Mouse (Mus musculus) layer of hippocampus, adult 18-20 months (tissue): ENCODE data around the gene Chrne. TPM values are rescaled to one million over a fixed set of nuclear protein-coding genes. Genes with fewer than 3 reads are reported as not detected.

Experiments used
- DNase-seq, 2 experiments: peaks; one replicate each; pipeline ENCODE4 v3.0.0; 2022; ENCODE audit warnings: low spot score in 2 of 2
- long read RNA-seq: library from polyadenylated mRNA; stranded (forward); transcript quantifications from one replicate; pipeline ENCODE4 v2.0.0, GENCODE M21; 2021
- total RNA-seq, 2 experiments: library from RNA; stranded (reverse); gene quantifications; 2 replicates each; pipeline ENCODE4 v1.2.3; 2021

Gene Chrne
- total RNA-seq = not detected
- long read RNA-seq, partial matches to known transcripts = 0 of 1 reads
- long read RNA-seq, other reads (novel, unspliced or antisense) = 0 of 1 reads

DNA sequence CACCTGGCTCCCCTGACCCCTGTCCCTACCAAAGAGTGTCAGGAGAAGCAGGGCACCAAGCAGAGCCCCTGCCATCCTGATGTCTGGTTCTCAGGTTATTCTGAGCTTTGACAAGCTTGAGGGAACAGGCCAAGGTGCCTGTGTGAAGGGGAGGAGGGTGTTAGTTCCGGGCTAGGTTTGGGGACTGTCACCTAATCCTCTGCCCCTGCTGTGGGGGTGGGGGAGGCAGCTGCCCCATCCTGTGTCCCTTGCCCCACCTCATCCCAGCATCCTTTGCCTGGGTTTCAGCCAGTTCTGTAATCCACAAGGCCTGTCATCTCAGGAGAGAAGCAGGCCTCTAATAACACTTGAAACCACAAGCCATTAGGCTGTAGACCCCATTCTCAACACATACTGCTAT is at the start of gene Chrne:
Gene Chrne (minus strand): TSS at position 116 of the 400 bp plus-strand sequence.
- DNase-seq = no peak

DNA sequence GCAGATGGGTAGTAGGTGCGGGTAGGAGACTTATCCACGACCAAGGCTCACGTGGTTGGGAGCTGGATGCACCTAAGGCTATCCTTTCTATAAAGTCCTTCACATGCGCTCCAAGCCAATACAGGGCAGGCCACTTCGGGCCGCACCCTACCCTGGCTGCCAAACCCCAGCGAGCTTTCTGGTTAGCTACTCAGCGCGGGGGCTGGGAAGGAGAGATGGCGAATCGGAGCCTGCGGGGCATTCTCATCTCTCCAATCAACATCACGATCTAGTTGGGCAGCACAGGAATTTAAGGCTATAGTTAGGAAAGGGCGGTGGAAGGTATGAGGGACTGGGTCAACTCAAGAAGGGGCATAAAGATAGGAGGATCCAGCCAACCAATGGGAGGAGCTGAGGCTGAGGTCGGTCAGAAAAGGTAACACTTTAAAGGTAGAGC is 49.3 kb upstream of the Chrne start:
- no peak for DNase-seq

DNA sequence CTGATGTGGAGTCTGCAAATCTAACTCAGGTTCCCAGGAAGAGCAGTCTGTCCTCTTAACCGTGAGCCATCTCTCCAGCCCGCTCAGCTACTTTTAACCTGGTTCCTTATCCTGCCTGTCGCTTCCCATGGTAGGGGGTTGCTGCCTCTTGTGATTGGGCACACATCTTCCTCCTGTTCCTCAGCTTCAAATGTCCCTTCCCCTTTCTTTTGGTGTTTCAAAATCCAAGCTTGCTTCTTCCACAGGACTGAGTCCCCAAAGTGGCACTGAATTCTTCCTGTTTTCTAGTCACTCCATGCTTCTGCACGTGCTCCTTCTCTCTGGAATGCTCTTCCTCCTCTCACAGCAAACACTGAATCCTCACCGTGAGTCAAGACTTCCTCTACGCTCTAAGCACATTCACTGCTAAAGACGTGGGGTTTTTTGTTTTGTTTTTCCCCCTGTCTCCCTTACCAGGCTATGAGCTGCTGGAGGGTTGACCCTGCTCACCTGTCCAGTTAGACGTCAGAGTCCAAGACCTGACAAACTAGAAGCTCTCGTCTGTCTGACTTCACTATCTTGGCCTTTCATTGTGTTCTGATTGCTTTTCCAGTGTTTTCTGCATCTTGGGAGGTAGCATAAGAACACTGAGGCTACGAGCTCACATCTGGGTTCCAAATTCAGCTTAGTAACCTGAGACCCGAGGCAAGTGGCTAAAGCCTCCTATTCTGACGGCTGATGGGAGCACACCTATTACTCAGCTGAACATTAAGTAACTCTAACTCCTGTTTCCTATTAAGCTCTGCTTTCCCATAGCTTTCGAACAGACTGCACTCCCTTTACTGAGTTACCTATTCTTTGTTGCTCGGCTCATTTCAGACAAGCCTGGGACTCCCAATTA is 48.5 kb upstream of the Chrne start:
- DNase-seq = no peak

DNA sequence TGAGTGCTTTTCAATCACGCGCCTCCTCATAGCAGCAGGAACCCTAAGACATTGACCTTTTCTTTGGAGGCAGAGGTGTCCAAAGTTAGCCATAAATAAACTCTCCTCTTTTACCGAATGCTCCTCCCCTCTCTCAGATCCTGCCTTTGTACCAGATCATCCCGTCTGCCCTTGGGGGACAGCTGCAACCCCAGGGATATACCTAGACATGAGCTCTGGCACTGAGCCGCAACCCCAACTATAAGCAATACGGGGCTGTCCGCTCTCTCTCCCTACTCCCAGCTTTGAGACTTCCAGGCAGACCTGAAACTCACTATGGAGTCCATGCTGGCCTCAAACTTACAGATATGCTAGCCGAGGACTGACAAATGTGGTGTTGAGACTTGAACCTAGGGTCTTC is 47.7 kb upstream of the Chrne start:
- no peak for DNase-seq

DNA sequence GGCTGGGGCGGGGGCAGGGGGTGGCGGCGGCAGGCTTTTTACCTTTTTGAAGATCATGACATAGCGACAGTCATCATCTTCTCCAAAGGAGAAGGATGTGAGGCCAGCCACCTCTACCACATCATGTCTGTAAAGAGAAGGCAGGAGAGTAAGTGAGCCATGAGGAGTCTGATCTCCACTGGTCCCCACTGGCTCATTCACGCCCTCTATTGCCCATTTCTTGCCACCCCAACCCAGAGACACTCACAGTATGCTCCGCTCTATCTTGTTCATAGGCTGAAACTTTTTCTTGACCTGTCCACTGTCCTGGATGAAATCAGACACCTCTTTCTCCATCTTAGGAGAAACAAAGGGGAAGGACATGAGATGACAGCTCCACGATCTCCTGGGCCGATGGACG is 45.7 kb upstream of the Chrne start:
- no peak for DNase-seq

DNA sequence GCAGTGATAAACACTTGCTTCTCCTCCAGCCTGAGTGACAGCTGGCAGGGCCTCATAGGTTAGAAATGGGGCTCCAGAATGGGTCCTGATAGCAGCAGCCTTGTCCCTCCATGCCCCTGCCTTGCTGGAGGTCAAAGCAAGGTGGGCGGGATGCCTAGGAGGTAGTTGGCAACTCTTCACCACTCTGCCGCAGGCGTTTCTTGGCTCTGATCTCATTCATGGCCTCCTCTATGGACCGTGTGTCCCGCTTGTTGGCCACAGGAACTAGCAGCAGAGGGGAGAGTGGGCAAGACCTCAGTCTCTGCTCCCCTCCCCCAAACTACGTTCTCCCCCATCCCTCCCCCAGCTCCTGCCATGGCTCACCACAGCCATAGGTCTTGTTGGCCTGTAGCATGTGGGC is 44.9 kb upstream of the Chrne start:
- DNase-seq = no peak

DNA sequence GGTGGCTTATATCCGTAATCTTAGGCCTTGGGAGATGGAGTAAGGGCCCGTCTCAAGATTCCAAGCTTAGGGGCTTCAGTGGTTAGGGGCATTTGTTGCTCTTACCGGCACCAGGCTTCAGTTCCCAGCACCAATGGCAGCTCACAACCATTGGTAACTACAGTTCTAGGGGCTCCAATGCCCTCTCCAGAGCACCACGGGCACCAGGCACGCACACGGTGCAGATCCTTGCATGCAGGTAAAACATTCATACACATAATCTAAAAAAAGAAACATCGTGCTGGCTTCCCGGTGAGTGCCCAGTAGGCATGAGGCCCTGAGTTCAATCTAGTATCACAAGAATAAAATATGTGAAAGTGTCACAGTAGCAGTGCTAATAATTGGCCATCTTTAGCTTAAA is 44.1 kb upstream of the Chrne start:
- DNase-seq = no peak

DNA sequence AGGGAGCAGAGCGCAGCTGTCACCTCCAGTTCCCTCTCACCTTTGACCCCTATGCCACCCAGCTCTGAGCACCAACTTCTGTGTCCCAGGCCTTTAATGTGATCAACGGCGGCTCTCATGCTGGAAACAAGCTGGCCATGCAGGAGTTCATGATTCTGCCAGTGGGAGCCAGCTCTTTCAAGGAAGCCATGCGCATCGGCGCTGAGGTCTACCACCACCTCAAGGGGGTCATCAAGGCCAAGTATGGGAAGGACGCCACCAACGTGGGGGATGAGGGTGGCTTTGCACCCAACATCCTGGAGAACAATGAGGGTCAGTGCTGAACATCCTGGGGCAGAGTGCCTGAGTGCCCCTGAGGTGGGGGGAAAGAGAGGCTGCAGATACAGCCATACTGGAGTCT is 41.6 kb upstream of the Chrne start:
- no peak for DNase-seq

DNA sequence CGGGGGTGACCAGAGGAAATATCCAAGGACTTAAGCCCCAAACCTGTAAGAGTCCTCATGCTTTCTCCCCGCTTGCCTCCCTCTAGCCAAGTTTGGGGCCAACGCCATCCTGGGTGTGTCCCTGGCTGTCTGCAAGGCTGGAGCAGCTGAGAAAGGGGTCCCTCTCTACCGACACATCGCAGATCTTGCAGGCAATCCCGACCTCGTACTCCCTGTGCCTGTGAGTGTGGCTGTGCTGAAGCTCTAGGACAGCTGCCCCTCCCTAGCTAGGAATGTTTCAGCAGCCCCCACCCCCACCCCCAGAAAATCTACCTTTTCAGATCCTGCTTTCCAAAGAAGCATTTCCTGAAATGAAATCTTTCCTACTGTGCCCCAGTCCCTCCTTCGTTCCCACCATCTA is 39.9 kb upstream of the Chrne start:
- no peak for DNase-seq

DNA sequence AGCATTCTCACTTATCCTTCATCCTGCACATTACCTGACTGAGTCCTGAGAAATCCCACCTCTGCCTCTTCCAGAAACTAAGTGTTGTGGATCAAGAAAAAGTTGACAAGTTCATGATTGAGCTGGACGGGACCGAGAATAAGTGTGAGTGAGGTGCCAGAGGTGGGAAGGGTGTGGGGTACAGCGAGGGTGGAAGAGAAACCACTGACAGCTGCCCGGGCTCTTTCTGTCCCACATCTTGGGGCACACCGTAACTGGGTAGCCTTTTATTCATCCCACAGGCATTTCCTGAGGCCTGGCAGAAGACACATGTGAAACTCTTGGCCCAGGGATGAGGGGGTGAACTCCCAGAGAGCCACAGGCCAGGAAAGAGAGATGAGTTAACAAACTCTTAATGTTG is 39.5 kb upstream of the Chrne start:
- DNase-seq = no peak

DNA sequence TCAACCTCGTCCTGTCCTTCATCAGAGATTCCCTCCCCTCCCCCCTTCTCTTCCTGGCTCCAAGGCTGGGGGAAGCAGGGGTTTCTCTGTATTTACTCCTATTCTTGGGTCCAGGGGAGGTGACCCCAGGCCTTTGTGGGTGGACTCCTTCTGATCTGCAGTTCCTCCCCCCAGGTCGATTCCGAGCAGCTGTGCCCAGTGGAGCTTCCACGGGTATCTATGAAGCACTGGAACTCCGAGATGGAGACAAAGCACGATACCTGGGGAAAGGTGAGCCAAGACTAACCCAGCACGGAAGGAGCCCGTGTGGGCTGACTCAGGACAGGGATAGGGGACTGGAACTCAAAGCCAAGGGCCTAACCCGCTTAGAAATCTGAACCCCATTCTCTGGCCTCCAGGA is 39.0 kb upstream of the Chrne start:
- DNase-seq = no peak

DNA sequence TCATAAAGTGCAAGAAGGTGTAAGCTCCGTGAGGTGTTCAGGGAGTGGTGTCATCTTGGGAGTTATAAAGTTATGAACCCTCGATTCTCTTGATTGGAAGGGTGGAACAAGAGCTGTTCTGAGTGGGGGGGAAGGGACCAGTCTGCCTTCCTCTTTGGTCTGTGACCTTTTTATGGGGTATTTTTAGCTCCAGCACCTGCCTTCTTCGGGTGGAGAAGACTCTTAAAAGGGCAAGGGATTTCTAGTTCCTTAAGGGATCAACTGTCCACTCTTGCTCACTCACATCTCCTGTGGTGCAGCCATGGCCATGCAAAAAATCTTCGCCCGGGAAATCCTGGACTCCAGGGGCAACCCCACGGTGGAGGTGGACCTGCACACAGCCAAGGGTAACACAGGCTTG is 38.6 kb upstream of the Chrne start:
- DNase-seq = no peak

DNA sequence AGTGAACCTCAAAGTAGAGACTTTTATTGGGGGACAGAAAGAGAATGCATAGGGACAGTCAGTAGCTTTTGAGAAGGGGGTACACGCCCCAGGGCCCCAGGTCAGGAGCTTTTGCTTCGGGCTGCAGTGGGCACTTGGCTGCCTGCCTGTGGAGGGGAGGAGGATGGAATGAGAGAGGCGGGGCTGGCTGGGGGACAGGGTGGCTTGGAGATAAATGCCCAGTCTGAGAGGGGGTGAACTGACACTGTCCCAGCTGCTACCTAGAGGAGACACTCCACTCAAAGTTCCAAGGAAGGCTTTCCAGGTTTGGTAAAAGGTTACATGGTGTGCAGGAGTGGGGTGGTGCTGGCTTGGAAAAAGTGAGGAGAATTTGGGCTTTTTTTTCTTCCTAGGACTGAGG is 37.9 kb upstream of the Chrne start, which contains the start of gene Eno3:
Gene Eno3 (plus strand): TSS at position 239 of the 400 bp plus-strand sequence.
- DNase-seq = no peak

DNA sequence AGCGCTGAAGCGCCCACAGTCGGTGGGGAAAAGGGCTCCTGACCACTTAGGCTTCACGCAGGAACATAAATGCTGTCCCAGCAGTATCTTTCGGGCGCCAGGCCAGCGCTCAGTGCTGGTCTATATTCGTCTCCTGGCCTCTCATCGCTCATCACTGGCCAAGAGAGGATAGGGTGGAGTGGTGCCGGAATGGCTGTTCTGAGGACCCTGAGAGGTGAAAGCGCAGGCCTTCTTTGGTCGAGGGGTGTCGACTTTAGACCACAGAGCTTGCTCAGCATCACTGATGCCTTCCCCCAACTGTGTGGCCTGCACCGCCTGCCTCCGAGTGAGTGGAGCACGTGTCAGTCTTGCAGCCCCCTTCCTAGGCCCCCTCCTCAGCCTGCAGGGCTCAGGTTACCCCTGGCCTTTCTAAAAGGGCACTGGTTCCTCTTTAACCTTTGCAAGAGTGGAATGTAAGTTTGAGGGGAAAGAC is 37.5 kb upstream of the Chrne start:
- no peak for DNase-seq

DNA sequence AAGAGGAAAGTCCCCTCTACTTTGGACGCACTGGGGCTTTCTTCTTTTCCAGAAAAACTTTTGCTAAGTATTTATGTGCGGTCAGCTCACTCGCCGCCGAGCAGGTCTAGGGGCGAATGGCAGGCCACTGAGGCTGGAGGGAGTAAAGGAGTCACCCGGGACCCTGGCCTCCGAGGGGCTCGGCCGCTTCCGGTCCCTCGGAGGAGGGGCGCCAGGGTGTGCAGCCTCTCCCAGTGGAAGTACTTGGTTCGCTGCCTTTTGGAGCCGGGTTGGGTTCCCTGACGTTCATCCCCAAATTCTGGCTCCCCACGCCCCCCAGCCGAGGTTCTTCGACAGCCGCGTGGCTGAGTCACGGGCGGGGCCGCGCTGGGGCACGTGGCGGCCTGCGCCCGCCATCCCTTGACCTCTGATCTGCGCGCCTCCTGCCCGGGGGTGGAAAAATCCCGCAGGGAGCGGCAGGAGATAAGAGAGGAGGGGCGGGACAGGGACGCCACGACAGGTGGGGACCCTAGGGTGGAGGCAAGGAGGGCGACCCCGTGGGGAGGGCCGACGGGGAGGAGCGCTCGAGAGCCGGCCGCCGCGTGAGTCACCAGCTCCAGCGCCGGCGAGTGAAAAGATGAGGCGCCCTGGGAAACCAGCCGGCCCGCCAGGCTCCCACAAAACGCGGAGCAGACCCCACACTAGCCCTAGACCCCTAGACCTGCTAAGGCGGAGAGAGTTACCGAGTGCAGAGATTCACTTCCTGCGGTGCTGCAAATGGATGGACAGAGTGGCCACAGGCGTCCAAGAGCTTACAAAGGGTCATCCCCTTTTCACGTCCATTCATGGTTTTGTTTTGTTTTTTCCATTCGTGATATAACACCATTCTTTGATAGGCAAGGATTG is 36.8 kb upstream of the Chrne start:
- no peak for DNase-seq

DNA sequence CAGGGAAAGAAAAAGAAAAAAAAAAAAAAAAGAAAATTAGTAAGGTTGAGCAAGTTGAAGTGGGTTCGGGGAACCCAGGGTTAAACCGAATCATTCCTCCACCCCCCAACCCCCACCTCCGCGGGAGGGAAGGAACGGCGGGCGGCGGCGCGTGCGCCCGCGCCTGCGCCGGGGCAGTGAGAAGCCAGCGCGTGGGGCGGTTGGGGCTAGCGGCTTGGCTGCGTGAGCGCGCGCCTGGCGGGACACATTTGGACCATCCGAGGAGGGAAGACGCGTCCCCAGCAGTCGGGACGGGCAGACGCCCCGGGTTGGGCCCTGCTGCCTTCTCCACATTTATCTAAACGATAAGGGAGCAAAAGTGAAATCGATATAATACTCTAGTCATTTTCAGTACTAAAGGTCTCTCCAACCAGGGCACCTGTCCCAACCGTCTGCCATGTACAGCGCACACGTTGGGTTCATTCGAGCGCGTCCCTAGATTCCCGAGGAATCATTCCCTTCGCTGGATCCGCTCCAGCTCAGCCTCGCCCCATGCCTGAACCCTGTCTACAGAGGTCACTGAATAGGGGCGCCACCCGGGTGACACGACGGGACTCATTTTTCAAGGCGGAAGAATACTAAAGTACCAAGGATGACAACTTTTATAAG is 36.0 kb upstream of the Chrne start:
- peak in 1 of 2 experiments; percentile 72 for DNase-seq

DNA sequence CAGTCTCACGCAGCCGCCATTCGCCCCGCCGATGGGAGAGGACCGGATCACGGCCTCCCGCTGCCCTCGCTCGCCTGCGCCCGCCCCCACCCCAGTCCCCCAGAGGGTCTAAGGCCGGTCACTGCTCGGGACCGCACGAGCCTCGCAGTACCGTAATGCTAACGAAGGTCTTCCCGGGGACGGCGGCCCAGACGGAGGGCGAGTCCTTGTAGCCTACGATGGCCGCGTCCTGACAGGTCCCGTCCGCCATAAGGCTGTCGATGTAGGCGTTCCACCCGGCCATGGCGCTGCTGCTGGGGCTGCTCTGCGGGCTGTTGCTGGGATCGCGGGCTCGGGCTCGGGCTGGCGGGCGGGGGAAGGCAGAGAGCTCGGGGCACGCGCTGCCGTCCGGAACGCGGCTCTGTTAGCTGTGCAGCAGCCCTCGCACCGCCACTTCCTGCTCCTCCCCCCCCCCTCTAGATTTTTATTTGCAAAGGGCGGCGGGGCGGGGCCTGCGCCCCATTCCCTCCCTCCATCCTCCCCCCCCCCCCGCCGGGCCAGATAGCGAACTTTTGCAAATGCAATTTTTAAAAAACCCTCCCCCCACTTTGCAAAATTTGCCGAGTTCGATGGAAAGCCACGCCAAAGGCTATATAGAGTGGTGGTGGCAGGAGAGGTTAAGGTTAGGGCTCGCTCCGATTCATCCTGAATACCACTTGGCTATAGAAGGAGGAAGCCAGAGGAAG is 35.3 kb upstream of the Chrne start, which contains the start of gene Pfn1:
Gene Pfn1 (minus strand): TSS at position 447 of the 725 bp plus-strand sequence.
- DNase-seq = peak; percentile 52 to 79

DNA sequence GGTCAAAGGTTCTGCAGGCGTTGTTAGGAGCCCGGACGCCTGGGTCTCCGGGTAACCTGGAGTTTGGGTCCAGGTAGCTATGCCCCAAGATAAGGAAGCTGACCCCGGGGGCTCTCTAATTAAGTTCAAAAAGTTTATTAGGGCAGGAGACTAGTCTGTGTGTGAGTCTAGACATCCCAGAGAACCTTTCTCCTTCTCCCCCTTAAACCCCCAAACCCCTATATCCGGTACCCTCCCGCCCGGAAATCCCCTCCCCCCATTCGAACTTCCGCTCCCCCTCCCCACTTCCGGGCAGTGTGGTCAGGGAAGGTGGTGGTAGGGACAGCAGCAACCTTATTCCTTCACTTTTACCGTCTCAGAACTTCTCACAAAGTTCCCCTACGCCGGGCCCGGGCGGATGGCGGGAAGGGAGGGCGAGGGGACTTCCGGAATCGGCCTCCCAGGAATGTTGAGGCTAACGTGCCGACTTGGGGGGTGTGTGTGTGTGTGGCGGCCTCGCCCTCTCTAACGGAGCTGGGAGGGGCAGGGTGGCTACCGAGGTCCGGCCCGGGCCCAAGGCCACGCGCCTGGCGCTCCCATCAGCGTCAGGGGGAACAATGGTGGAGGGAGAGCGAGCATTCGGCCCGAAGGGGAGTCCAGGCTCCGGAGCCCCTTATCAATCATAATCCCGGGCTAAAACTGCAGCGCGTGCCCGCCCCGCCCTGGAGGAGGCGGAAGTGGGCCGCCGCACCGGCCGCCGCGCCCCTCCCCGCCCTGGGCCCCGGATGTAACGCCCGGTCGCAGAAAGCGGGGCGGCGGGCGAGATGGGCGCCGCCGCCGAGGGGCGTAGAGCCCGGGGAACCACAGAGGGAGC is 34.6 kb upstream of the Chrne start:
- no peak for DNase-seq

DNA sequence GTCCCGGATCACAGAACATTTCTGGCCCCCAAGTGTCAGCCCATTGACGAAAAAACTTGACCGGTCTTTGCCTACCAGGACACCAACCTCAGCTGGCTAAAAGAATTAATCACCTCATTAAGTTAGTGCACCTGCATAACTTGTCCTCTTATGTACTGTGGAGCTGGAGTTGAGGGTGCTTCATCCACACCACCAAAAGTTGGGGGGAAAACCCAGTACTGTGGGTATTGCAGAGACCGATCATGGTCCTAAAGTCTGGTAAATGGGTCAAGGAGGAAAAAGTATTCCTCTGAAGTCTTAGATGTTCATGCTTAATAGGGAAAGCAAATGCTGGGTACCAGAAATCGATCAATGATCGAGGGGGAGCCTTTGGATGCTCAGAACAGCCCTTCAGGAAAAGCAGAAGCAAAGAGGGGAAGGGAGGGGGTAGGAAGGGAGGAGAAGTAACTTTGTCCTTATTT is 33.9 kb upstream of the Chrne start:
- DNase-seq = no peak
